ENCODE assay signal across 8 mouse cellular contexts in the genomic region with DNA sequence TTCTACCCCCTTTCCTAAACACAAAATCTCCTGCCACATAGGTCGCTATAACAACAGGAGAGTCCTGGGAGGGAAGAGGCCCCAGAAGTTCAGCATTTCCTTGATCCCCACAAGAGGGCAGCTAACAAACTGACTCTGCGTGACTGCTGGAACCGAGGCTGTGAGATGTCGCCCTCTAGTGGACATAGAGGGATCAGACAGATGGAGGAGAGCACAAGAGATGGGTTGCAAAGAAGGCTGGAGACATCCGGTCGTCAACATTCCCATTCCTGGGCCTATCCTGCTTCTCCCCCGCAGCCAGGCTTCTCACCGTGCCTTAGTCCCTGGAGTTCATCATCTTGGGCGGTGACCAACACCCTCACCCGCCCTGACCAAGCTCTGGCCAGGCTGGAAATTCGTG. TPM values are rescaled to one million over a fixed set of nuclear protein-coding genes. Genes with fewer than 3 reads are reported as not detected.
DNase-seq lines count a peak whose midpoint lies in the region; ATAC-seq and TF ChIP-seq lines count a peak whose summit lies in the region.

No protein-coding gene starts in this region.

- H3K27ac ChIP-seq in kidney, adult 2 months (ENCODE audit: insufficient read depth, low read depth, low read length), result no peak overlapping the region
- no peak overlapping the region for H3K27ac ChIP-seq in limb, embryonic 11.5 days (replicated peaks; ENCODE audit: low read depth, low read length)
- H3K27ac ChIP-seq in midbrain, embryonic 14.5 days (replicated peaks; ENCODE audit: low read depth, low read length), result no peak overlapping the region
- no peak overlapping the region for H3K27ac ChIP-seq in small intestine, adult 2 months (ENCODE audit: insufficient read depth, low read depth, low read length)

- H3K36me3 ChIP-seq in kidney, adult 2 months (ENCODE audit: control insufficient read depth, insufficient read depth, low read length), result no peaks in the 10 kb centered on the region
- H3K36me3 ChIP-seq in limb, embryonic 11.5 days (ENCODE audit: control insufficient read depth, insufficient read depth, low read length), result no peaks in the 10 kb centered on the region
- no peaks in the 10 kb centered on the region for H3K36me3 ChIP-seq in midbrain, embryonic 14.5 days (ENCODE audit: control insufficient read depth, insufficient read depth, low read length)
- H3K36me3 ChIP-seq in small intestine, adult 2 months (ENCODE audit: control insufficient read depth, insufficient read depth, low read length), result no peaks in the 10 kb centered on the region

- no peak overlapping the region for H3K9ac ChIP-seq in limb, embryonic 11.5 days (ENCODE audit: low read length)
- no peak overlapping the region for H3K9ac ChIP-seq in midbrain, embryonic 14.5 days (replicated peaks; ENCODE audit: low read length)

- no peak overlapping the region for H3K4me3 ChIP-seq in kidney, adult 2 months (ENCODE audit: insufficient read depth, low read depth, low read length)
- no peak overlapping the region for H3K4me3 ChIP-seq in limb, embryonic 11.5 days (ENCODE audit: low read depth, low read length)
- no peak overlapping the region for H3K4me3 ChIP-seq in midbrain, embryonic 14.5 days (replicated peaks; ENCODE audit: low read depth, low read length)
- H3K4me3 ChIP-seq in small intestine, adult 2 months (ENCODE audit: low read depth, low read length), result no peak overlapping the region

- ATAC-seq in limb, embryonic 11.5 days (ENCODE audit: insufficient number of reproducible peaks, low FRiP score, low TSS enrichment, low read depth), result peak; percentile 51; the same call in 1 of the 2 replicates
- ATAC-seq in midbrain, embryonic 14.5 days (ENCODE audit: low FRiP score, low TSS enrichment), result peak; percentile 50; the same call in 1 of the 2 replicates

- DNase-seq in 3134 (ENCODE audit: extremely low read depth, insufficient read length, low spot score), result peak; percentile 75
- DNase-seq in adrenal gland, adult 8-10 months, result peak; percentile 62
- peak; percentile 83 for DNase-seq in embryo, embryonic 9.5 days (ENCODE audit: extremely low spot score)
- peak; percentile 79 to 84 for DNase-seq in heart, adult 18-20 months
- peak; percentile 85 for DNase-seq in kidney, adult 2 months
- DNase-seq in limb, embryonic 11.5 days (ENCODE audit: low spot score), result peak; percentile 81
- peak; percentile 85 for DNase-seq in midbrain, embryonic 14.5 days

- TF ChIP-seq CTCF in kidney, adult 2 months (conservative IDR thresholded peaks at IDR 0.05; ENCODE audit: insufficient read depth, insufficient read length, low read depth, low read length), result peak; percentile 100; the same call in 1 of the 2 replicates
- peak; percentile 99; the same call in 1 of the 2 replicates for TF ChIP-seq CTCF in small intestine, adult 2 months (IDR thresholded peaks at IDR 0.05; ENCODE audit: extremely low read depth, insufficient read length, insufficient replicate concordance, low read depth, low read length)

- H3K9me3 ChIP-seq in limb, embryonic 11.5 days (ENCODE audit: control insufficient read depth, low read length), result no peaks in the 10 kb centered on the region
- no peaks in the 10 kb centered on the region for H3K9me3 ChIP-seq in midbrain, embryonic 14.5 days (ENCODE audit: control insufficient read depth, low read length)

- no peaks in the 10 kb centered on the region for H3K4me1 ChIP-seq in kidney, adult 2 months (ENCODE audit: control insufficient read depth, insufficient read depth, low read length)
- no peaks in the 10 kb centered on the region for H3K4me1 ChIP-seq in limb, embryonic 11.5 days (ENCODE audit: control insufficient read depth, insufficient read depth, low read length)
- no peaks in the 10 kb centered on the region for H3K4me1 ChIP-seq in midbrain, embryonic 14.5 days (ENCODE audit: control insufficient read depth, insufficient read depth, low read length)
- H3K4me1 ChIP-seq in small intestine, adult 2 months (ENCODE audit: control insufficient read depth, insufficient read depth, insufficient read length, low read length), result peaks cover 6% of the 10 kb centered on the region; the same call in 1 of the 2 replicates

- no peak overlapping the region for H3K4me2 ChIP-seq in limb, embryonic 11.5 days (ENCODE audit: low read depth, severe bottlenecking)
- H3K4me2 ChIP-seq in midbrain, embryonic 14.5 days (ENCODE audit: low read length), result no peak overlapping the region

- H3K27me3 ChIP-seq in kidney, adult 2 months (replicated peaks; ENCODE audit: control insufficient read depth, insufficient read depth, low read length), result no peaks in the 10 kb centered on the region
- H3K27me3 ChIP-seq in limb, embryonic 11.5 days (ENCODE audit: control insufficient read depth, insufficient read depth, low read length), result no peaks in the 10 kb centered on the region
- H3K27me3 ChIP-seq in midbrain, embryonic 14.5 days (ENCODE audit: control insufficient read depth, insufficient read depth, low read length), result no peaks in the 10 kb centered on the region
- H3K27me3 ChIP-seq in small intestine, adult 2 months (ENCODE audit: control insufficient read depth, insufficient read depth, low read length), result no peaks in the 10 kb centered on the region

- TF ChIP-seq POLR2A in kidney, adult 2 months (IDR thresholded peaks at IDR 0.05; ENCODE audit: low read depth, low read length), result no peak
- TF ChIP-seq POLR2A in small intestine, adult 2 months (IDR thresholded peaks at IDR 0.05; ENCODE audit: low read depth, low read length), result no peak

- WGBS in kidney, adult 2 months, result 21% methylated on average over 11 of the region's 11 CpGs
- WGBS in limb, embryonic 11.5 days, result 21% methylated on average over 11 of the region's 11 CpGs
- 20% methylated on average over 11 of the region's 11 CpGs for WGBS in midbrain, embryonic 14.5 days
- 14% methylated on average over 11 of the region's 11 CpGs for WGBS in small intestine, adult 2 months

RNA-seq across cellular contexts. Expression of gene Rhob, which starts 47.5 kb away (rescaled TPM):
- total RNA-seq in adrenal gland, adult 8-10 months (2022), result 100 to 1,000 TPM; 196 to 244 (median 223) TPM
- total RNA-seq in heart, adult 18-20 months (2021), result 100 to 1,000 TPM; 165 to 172 TPM
- polyA plus RNA-seq in kidney, adult 2 months (2012; rRNA removed), result 128 and 145 TPM in 2 replicates
- polyA plus RNA-seq in limb, embryonic 11.5 days (2014; fragmentation: Nextera tagmentation; extraction: Ambion mirVana), result 27.6 and 28.7 TPM in 2 replicates
- 111 and 116 TPM in 2 replicates for polyA plus RNA-seq in midbrain, embryonic 14.5 days (2014; fragmentation: Nextera tagmentation; extraction: Ambion mirVana)
- polyA plus RNA-seq in small intestine, adult 2 months (2012; rRNA removed), result 101 and 242 TPM in 2 replicates

RNA-seq across cellular contexts. Expression of gene Slc7a15, which starts 51.5 kb away (rescaled TPM):
- not detected for total RNA-seq in adrenal gland, adult 8-10 months (2022)
- not detected for total RNA-seq in heart, adult 18-20 months (2021)
- 0.49 and 0.61 TPM in 2 replicates for polyA plus RNA-seq in kidney, adult 2 months (2012; rRNA removed)
- not detected in 2 replicates for polyA plus RNA-seq in limb, embryonic 11.5 days (2014; fragmentation: Nextera tagmentation; extraction: Ambion mirVana)
- not detected in 2 replicates for polyA plus RNA-seq in midbrain, embryonic 14.5 days (2014; fragmentation: Nextera tagmentation; extraction: Ambion mirVana)
- 33.5 and 244 TPM in 2 replicates for polyA plus RNA-seq in small intestine, adult 2 months (2012; rRNA removed)

Comparison
In these comparisons a context has a peak if more than half of its experiments do, and no peak if none do; other contexts are left out.
1. RNA of gene Slc7a15, which starts 51.5 kb away (polyA plus RNA-seq): 33.5 to 244 TPM in small intestine, adult 2 months; 0.49 to 0.61 TPM in kidney, adult 2 months, not detected in limb, embryonic 11.5 days and not detected in midbrain, embryonic 14.5 days; every median in the first group is over 10 times any median in the second.
2. Peak in every context shown above with its lines, with median percentiles within 50 percentile points of each other: DNase-seq.